Mouse (Mus musculus): ENCODE measurements at regions not wholly inside any gene's neighbourhood (a gene's known extent, or its start where the extent isn't known, plus 50 kb on each side); places are given as distances from the start of the nearest gene placed in this dataset.

GRCm38 (mm10) chr1:154149431-154150143 is 51.4 kb upstream of the Zfp648 start:
- no peaks in the 10 kb centered on the region for H3K9me3 ChIP-seq (ENCODE audit: low read length)
- H3K4me1 ChIP-seq (ENCODE audit: insufficient read depth, low read depth, low read length) = no peaks in the 10 kb centered on the region; the same call in 1 of the 2 replicates
- H3K4me3 ChIP-seq (ENCODE audit: low read depth, low read length) = no peak overlapping the region
- no peaks in the 10 kb centered on the region for H3K36me3 ChIP-seq (ENCODE audit: insufficient read depth, low read length)
- no peaks in the 10 kb centered on the region for H3K27me3 ChIP-seq (replicated peaks; ENCODE audit: insufficient read depth, low read length)
- no peak for ATAC-seq
- 70% methylated on average over 1 of the region's 1 CpGs for WGBS
- DNase-seq (ENCODE audit: low spot score) = no peak
- peak overlapping the region; percentile 44; the same call in 1 of the 2 replicates for H3K27ac ChIP-seq (ENCODE audit: low read length)
- H3K4me2 ChIP-seq (replicated peaks; ENCODE audit: low read depth, low read length) = no peak overlapping the region
- TF ChIP-seq CTCF (IDR thresholded peaks at IDR 0.05) (no peak), EP300 (IDR thresholded peaks at IDR 0.05) (no peak)
- no peak overlapping the region for H3K9ac ChIP-seq (replicated peaks; ENCODE audit: low read depth)

- no peaks in the 10 kb centered on the region; the same call in 1 of the 2 replicates for H3K4me1 ChIP-seq (ENCODE audit: insufficient read depth, low read depth, low read length)
- H3K36me3 ChIP-seq (ENCODE audit: insufficient read depth, low read length) = no peaks in the 10 kb centered on the region
- TF ChIP-seq EP300 (IDR thresholded peaks at IDR 0.05) (peak; percentile 38; the same call in 1 of the 2 replicates), CTCF (IDR thresholded peaks at IDR 0.05) (no peak)
- peak overlapping the region; percentile 27; the same call in 1 of the 2 replicates for H3K4me2 ChIP-seq (replicated peaks; ENCODE audit: low read depth, low read length)
- DNase-seq (ENCODE audit: low spot score) (peak; percentile 90), ATAC-seq (peak; percentile 94)
- H3K4me3 ChIP-seq (ENCODE audit: low read depth, low read length) = no peak overlapping the region
- H3K27ac ChIP-seq (ENCODE audit: low read length) = peak overlapping the region; percentile 68
- no peak overlapping the region for H3K9ac ChIP-seq (replicated peaks; ENCODE audit: low read depth)
- WGBS = 13% methylated on average over 8 of the region's 8 CpGs
- H3K27me3 ChIP-seq (replicated peaks; ENCODE audit: insufficient read depth, low read length) = no peaks in the 10 kb centered on the region
- no peaks in the 10 kb centered on the region for H3K9me3 ChIP-seq (ENCODE audit: low read length)
Measured at GRCm38 (mm10) chr1:154150167-154150851, 50.7 kb upstream of the Zfp648 start.

Measured in lung, postnatal 0 days (tissue).